Mouse (Mus musculus) midbrain, embryonic 12.5 days (tissue): ENCODE measurements around the gene Amigo3. TPM values are rescaled to one million over a fixed set of nuclear protein-coding genes. Genes with fewer than 3 reads are reported as not detected.
"Not testable (repeated sequence)": the region's sequence is repeated elsewhere in the genome, so short reads cannot be mapped to it uniquely, and the experiment has no call there.

Experiments used
- ATAC-seq: fragments of 200-750 bp; cut with Nextera tagmentation; 2 replicates; pipeline ENCODE4 v1.8.0; 2017; ENCODE audit warnings: low read depth, moderate TSS enrichment, moderate library complexity; ENCODE audit not compliant: low FRiP score
- H3K27ac ChIP-seq: fragments of 300-500 bp; sonication (generic); replicated peaks from 2 replicates; pipeline ENCODE4 v1.5.1; 2016; ENCODE audit warnings: mild to moderate bottlenecking
- H3K27me3 ChIP-seq: fragments of 300-500 bp; sonication (generic); 2 replicates; pipeline ENCODE4 v1.6.1; 2016; ENCODE audit warnings: mild to moderate bottlenecking
- H3K36me3 ChIP-seq: fragments of 300-500 bp; sonication (generic); 2 replicates; pipeline ENCODE4 v1.6.1; 2016
- H3K4me1 ChIP-seq: fragments of 300-500 bp; sonication (generic); 2 replicates; pipeline ENCODE4 v1.6.1; 2016
- H3K4me2 ChIP-seq: fragments of 300-500 bp; sonication (generic); replicated peaks from 2 replicates; pipeline ENCODE4 v1.6.1; 2016; ENCODE audit warnings: mild to moderate bottlenecking, moderate library complexity
- H3K4me3 ChIP-seq: fragments of 300-500 bp; sonication (generic); 2 replicates; pipeline ENCODE4 v1.5.1; 2016; ENCODE audit warnings: mild to moderate bottlenecking
- H3K9ac ChIP-seq: fragments of 300-500 bp; sonication (generic); replicated peaks from 2 replicates; pipeline ENCODE4 v1.6.1; 2016; ENCODE audit warnings: mild to moderate bottlenecking, moderate library complexity
- H3K9me3 ChIP-seq: fragments of 300-500 bp; sonication (generic); 2 replicates; pipeline ENCODE4 v1.6.1; 2016; ENCODE audit warnings: mild to moderate bottlenecking
- WGBS: fragments of 180-500 bp; shearing (Covaris S2); methylation state at CpG from one replicate; pipeline ENCODE4 v1.1.7; 2016; 5-methylcytosine and 5-hydroxymethylcytosine counted together
- polyA plus RNA-seq: library from polyadenylated mRNA; unstranded; fragments of >200 nt; fragmentation: Nextera tagmentation; extraction: Ambion mirVana; gene quantifications from 2 replicates; pipeline ENCODE4 v1.2.1, GENCODE M21; 2016

Gene Amigo3
- polyA plus RNA-seq, result 3.2 and 4.6 TPM in 2 replicates

DNA sequence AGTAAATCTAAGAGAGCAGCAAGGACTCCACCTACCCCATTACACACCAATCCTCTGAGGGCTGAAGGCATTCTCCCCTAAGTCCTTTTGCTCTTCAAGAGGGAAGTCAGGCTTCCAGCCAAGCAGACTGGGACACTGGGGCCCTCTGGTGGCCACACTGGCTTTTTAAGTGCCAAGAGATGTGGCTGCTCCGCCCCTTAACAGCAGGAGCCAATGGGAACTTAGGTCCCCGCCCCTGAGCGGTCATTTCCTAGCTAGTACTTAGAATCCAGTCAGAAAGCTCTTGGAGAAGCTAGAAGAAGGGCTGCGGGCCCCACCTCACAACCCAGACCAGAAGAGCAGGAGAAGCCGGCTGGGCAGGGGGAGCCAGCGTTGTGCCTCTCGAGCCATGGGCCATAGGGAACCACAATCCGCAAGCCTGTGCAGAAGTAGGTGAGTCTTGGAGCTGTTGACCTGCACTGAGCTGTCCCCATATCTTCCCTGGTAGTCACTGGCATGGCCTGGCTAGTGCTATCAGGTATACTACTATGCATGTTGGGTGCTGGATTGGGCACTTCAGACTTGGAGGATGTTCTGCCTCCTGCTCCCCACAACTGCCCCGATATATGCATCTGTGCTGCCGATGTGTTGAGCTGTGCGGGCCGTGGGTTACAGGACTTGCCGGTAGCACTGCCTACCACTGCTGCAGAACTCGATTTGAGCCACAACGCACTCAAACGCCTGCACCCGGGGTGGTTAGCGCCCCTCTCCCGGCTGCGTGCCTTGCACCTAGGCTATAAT is at the start of gene Amigo3:
TSS of gene Amigo3 (plus strand) at position 275 of the 780 bp plus-strand sequence.
- WGBS, result 54% methylated on average over 20 of the region's 20 CpGs
- H3K27me3 ChIP-seq, result no peaks in the 10 kb centered on the region
- H3K4me3 ChIP-seq, result no peak within 1 kb of the TSS
- peak within 1 kb of the TSS; percentile 32 for H3K4me2 ChIP-seq
- H3K27ac ChIP-seq, result no peak within 1 kb of the TSS
- H3K9me3 ChIP-seq, result no peaks in the 10 kb centered on the region
- ATAC-seq, result peak; percentile 21; the same call in 1 of the 2 replicates
- no peak within 1 kb of the TSS; the same call in 1 of the 2 replicates for H3K9ac ChIP-seq
- peaks cover 20% of the 10 kb centered on the region for H3K4me1 ChIP-seq
- H3K36me3 ChIP-seq, result peaks cover 64% of the 10 kb centered on the region

DNA sequence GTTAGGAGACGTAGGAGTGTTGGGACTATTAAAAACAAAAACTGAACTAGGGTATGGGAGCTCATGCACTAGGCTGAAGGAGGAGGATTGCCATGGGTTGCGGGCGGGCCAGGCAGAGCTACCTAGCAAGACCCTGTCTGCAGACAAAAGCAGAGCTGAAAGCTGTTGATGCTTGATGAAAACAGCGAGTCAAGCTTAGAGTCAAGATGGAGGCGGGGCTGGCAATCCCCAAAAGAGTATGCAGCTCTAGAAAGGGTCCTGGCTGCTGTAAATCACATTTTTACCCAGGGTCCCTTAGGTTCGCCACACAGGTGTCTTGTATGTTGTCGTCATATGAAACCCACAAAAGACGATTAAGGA is 49.4 kb upstream of the Amigo3 start:
- Histone ChIP-seq H3K4me2 (peak overlapping the region; percentile 86), H3K9me3 (no peaks in the 10 kb centered on the region), H3K27ac (peak overlapping the region; percentile 92), H3K27me3 (no peaks in the 10 kb centered on the region), H3K4me3 (peak overlapping the region; percentile 96), H3K36me3 (no peaks in the 10 kb centered on the region), H3K4me1 (peaks cover 28% of the 10 kb centered on the region), H3K9ac (peak overlapping the region; percentile 94)
- no peak for ATAC-seq
- 20% methylated on average over 8 of the region's 8 CpGs for WGBS

DNA sequence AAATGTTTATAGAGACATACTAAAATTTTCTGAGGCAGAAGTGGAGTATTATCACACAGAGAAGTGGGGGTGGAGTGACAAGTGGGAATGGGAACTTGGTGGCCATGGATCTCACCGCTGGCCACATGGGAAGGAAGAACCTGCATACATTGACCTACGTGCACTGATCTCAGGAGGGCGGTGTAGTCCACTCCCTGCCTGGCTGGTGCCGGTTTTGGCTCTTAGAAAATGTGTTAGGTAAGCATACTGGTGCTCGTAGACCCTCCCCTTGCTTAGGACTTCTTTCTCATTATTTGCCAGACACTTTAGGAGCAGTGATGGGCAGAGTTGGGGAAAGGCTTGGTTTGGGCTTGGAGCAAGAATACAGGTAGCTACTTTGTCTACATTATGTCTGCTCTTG is 44.9 kb upstream of the Amigo3 start:
- H3K9me3 ChIP-seq, result no peaks in the 10 kb centered on the region
- ATAC-seq, result no peak
- peaks cover 8% of the 10 kb centered on the region; the same call in 1 of the 2 replicates for H3K36me3 ChIP-seq
- peaks cover 22% of the 10 kb centered on the region for H3K4me1 ChIP-seq
- WGBS, result 95% methylated on average over 5 of the region's 5 CpGs
- H3K27ac ChIP-seq, result no peak overlapping the region
- no peak overlapping the region for H3K4me3 ChIP-seq
- no peaks in the 10 kb centered on the region for H3K27me3 ChIP-seq
- H3K4me2 ChIP-seq, result no peak overlapping the region
- no peak overlapping the region for H3K9ac ChIP-seq

DNA sequence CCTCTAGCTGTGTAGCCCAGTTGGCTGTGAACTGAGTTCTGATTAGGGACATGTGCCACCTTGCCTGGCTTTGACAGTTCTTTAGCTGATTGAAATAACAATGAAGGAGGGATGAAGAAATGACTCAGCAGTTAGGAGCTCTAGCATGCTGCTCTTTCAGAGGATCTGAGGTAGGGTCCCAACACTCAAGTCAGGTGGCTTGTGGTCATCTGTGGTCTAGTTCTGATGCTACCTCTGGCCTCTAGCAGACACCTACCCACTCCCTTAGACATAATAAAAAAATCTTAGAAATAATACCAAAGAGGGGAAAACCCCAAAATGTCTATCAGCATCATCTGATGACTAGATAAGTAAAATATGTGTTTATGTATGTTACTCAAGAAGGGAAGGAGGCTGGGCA is 42.6 kb upstream of the Amigo3 start:
- Histone ChIP-seq H3K9ac (no peak overlapping the region), H3K4me2 (no peak overlapping the region)

DNA sequence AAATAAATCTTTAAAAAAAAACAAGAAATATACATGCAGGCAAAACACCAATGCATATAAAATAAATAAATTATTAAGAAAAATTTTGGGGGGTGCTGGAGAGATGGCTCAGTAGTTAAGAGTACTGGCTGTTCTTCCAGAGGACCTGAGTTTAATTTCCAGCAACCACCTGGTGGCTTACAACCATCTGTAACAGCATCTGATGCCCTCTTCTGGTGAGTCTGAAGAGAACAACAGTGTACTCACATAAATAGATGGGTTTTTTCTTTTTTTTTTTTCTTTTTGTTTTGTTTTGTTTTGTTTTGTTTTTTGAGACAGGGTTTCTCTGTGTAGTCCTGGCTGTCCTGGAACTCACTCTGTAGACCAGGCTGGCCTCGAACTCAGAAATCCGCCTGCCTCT is 39.4 kb upstream of the Amigo3 start:
- WGBS, result 96% methylated on average over 2 of the region's 2 CpGs
- H3K36me3 ChIP-seq, result peaks cover 18% of the 10 kb centered on the region; the same call in 1 of the 2 replicates

More for the DNA sequence above, 42.6 kb upstream of the Amigo3 start:
- H3K4me1 ChIP-seq, result 0 out of 2 replicates have a peak, but pooled peaks cover under 1% of the 10 kb centered on the region
- no peaks in the 10 kb centered on the region for H3K9me3 ChIP-seq
- no peaks in the 10 kb centered on the region for H3K27me3 ChIP-seq
- H3K27ac ChIP-seq, result no peak overlapping the region
- no peak for ATAC-seq
- H3K36me3 ChIP-seq, result peaks cover 8% of the 10 kb centered on the region; the same call in 1 of the 2 replicates
- H3K4me3 ChIP-seq, result no peak overlapping the region

DNA sequence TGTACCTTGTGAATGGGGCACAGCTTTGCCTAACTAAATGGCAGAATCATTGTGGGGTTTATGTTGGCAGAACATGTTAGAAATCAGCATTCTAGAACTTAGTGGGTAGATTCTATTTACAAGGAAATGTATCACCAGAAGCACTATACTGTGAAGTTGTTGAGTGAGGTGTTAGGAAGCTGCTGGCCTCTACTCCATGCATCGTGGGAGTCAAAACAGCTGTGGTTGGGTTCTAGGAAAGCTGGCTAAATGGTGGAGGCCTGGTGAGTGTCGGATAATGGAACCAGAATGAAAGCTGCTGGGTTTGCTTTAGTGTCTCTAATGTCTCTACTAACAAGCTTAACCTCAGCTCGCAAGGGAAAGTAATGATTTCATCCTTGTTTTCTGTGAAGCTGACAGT is 35.8 kb upstream of the Amigo3 start:
- H3K9ac ChIP-seq, result no peak overlapping the region
- 89% methylated on average over 3 of the region's 3 CpGs for WGBS

More for the DNA sequence above, 39.4 kb upstream of the Amigo3 start:
- H3K4me3 ChIP-seq, H3K4me1 ChIP-seq, H3K9ac ChIP-seq, H3K4me2 ChIP-seq, ATAC-seq, H3K27me3 ChIP-seq, H3K9me3 ChIP-seq, H3K27ac ChIP-seq: not testable (repeated sequence)

DNA sequence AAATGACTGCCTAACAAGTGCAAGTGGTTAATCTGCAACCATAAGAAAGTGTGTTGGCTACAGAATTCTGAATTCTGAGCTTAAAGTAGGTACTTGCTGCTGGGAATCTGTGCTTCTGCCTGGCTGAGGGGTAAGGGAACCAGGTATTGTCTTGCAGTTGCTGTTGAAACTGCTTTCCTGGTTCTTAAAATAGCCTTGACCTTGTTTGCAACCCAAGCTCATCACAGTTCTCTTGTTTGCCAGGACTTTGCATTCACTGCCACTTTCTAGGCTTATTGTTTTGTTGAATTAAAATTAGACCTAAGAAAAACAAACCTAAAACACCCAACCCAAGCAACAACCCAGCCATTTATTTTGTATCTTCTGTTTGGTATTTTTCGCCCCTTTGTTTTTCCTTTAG is 32.2 kb upstream of the Amigo3 start:
- H3K36me3 ChIP-seq, result peaks cover 27% of the 10 kb centered on the region
- H3K27me3 ChIP-seq, result no peaks in the 10 kb centered on the region
- no peaks in the 10 kb centered on the region for H3K4me1 ChIP-seq
- H3K4me2 ChIP-seq, result no peak overlapping the region
- H3K9ac ChIP-seq, result no peak overlapping the region
- no peak overlapping the region for H3K27ac ChIP-seq
- ATAC-seq, result no peak
- 100% methylated on average over 1 of the region's 1 CpGs for WGBS
- no peaks in the 10 kb centered on the region for H3K9me3 ChIP-seq
- no peak overlapping the region for H3K4me3 ChIP-seq

More for the DNA sequence above, 35.8 kb upstream of the Amigo3 start:
- ATAC-seq, result no peak
- Histone ChIP-seq H3K4me3 (no peak overlapping the region), H3K4me1 (no peaks in the 10 kb centered on the region), H3K9me3 (no peaks in the 10 kb centered on the region), H3K36me3 (peaks cover 18% of the 10 kb centered on the region; the same call in 1 of the 2 replicates), H3K27ac (no peak overlapping the region), H3K27me3 (no peaks in the 10 kb centered on the region), H3K4me2 (no peak overlapping the region)

DNA sequence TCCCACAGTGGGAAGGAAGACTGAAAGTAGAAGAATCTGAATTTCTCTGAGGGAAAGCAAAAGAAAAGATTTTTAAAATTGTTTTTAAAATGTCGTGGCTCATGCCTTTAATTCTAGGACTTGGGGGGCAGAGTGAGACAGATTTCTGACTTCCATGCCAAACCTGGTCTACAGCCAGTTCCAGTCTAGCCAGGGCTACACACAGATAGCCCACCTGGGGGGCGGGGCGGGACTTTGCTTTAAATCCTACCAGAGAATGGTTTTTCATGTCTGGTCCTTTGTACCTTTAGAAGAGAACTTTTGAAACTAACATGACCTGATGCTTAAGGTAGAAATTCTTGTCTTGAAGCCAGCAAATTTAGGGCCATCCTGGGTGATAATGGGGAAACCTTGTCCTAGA is 29.7 kb upstream of the Amigo3 start:
- Histone ChIP-seq H3K27me3 (no peaks in the 10 kb centered on the region), H3K9me3 (no peaks in the 10 kb centered on the region), H3K36me3 (peaks cover 37% of the 10 kb centered on the region), H3K27ac (no peak overlapping the region), H3K4me1 (no peaks in the 10 kb centered on the region), H3K9ac (no peak overlapping the region), H3K4me2 (no peak overlapping the region), H3K4me3 (no peak overlapping the region)
- no peak for ATAC-seq
- 92% methylated on average over 3 of the region's 3 CpGs for WGBS

DNA sequence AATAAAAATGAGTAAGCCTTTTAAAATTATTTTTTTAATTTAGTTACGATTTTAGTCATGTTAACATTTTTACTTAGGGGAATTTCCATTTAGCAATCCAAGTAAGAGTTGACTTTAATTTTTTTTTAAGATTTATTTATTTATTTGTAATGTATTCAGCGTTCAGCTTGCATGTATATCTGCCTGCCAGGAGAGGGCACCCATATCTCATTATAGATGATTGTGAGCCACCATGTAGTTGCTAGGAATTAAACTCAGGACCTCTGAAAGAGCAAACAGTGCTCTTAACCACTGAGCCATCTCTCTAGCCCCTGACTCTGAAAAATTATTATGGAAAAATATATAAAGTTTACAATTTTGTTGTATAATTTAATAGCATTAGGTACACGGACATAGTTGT is 26.4 kb upstream of the Amigo3 start:
- ATAC-seq, result no peak
- H3K9me3 ChIP-seq, result no peaks in the 10 kb centered on the region
- 90% methylated on average over 3 of the region's 3 CpGs for WGBS
- no peak overlapping the region for H3K4me2 ChIP-seq
- H3K9ac ChIP-seq, result no peak overlapping the region
- peaks cover 49% of the 10 kb centered on the region for H3K36me3 ChIP-seq
- no peak overlapping the region for H3K27ac ChIP-seq
- no peaks in the 10 kb centered on the region for H3K4me1 ChIP-seq
- no peak overlapping the region for H3K4me3 ChIP-seq
- no peaks in the 10 kb centered on the region for H3K27me3 ChIP-seq

DNA sequence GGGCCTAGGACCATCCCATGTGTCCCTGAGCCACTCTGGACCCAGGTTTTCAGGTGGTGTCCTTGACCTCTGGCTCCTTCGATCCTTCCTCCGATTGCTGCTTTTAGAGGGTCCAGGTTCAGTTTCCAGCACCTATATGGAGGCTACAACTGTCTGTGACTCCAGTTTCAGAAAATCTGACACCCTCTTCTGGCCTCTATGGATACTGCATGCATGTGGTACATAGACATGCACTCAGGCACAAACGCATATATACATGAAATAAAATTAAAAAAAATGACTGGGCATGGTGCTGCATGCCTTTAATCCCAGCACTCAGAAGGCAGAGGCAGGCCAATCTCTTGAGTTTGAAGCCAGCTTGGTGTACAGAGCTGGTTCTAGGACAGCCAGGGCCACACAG is 25.1 kb upstream of the Amigo3 start:
- ATAC-seq, result no peak
- no peak overlapping the region for H3K27ac ChIP-seq
- H3K36me3 ChIP-seq, result peaks cover 61% of the 10 kb centered on the region
- H3K27me3 ChIP-seq, result no peaks in the 10 kb centered on the region
- 98% methylated on average over 3 of the region's 3 CpGs for WGBS
- no peak overlapping the region for H3K9ac ChIP-seq
- no peaks in the 10 kb centered on the region for H3K9me3 ChIP-seq
- H3K4me1 ChIP-seq, result no peaks in the 10 kb centered on the region
- H3K4me3 ChIP-seq, result no peak overlapping the region
- no peak overlapping the region for H3K4me2 ChIP-seq

DNA sequence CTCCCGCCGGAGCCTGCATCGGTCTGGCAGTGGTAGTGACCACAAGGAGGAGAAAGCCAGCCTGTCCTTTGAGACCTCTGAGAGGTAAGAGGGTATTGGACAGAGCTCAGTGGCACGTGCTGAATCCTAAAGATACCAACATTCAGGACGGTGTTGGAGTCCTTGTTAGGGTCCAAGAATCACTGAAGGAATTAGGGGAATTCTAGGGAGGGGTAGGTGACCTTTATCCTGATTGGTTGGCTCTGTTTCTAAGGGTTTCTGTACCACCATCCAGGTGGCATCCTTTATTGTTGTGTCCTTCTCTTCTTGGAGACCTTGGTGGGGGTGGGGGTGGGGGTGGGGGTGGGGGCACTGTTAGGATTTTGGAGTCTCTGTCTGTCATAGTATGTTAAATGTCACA is 20.8 kb upstream of the Amigo3 start:
- H3K36me3 ChIP-seq, result peaks cover 66% of the 10 kb centered on the region
- ATAC-seq, result no peak
- 91% methylated on average over 5 of the region's 5 CpGs for WGBS

DNA sequence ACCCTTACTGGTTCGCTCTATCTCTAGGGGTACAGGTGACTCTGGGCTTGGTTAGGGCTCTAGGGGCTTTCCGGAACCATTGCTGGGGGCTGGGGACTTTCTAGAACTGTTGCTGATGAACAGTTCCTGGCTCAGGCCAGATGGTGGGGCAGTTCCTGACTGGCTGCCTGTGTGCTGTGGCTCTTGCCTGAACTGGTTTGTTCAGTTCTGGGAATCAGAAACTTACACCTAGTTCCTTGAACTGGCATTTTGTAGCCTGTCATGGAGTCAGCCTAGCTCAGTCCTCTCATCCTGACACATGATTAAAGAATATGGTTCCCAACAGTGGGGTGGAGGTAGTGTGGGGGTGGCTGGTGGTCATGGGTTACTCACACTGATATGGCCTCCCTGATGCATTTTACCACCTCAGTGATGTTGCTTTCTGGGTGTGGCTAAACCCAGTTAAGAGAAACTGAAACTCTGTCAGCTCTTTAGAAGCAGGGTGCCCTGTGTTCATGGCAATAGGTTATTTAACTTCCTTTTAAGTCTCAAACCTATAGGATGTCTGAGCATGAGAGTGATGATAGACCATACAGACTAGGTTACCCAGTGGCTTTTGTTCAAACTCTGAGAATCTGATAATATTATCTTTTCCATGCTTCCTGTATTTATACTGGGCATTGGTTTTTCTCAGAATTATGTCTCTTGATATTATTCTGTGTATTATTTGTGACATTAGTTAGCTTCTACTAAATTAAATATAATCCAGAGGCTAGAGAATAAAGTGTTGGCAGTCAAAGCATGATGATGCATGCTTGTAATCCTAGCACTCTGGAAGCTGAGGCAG is 17.4 kb upstream of the Amigo3 start:
- Histone ChIP-seq H3K4me2 (no peak overlapping the region), H3K4me1 (no peaks in the 10 kb centered on the region), H3K9ac (no peak overlapping the region), H3K9me3 (no peaks in the 10 kb centered on the region), H3K27ac (no peak overlapping the region), H3K4me3 (no peak overlapping the region), H3K27me3 (no peaks in the 10 kb centered on the region), H3K36me3 (peaks cover 68% of the 10 kb centered on the region)
- 98% methylated on average over 2 of the region's 2 CpGs for WGBS
- no peak for ATAC-seq

More for the DNA sequence above, 20.8 kb upstream of the Amigo3 start:
- Histone ChIP-seq H3K4me3 (no peak overlapping the region), H3K4me2 (no peak overlapping the region), H3K9ac (no peak overlapping the region), H3K27me3 (no peaks in the 10 kb centered on the region), H3K4me1 (no peaks in the 10 kb centered on the region), H3K27ac (no peak overlapping the region), H3K9me3 (no peaks in the 10 kb centered on the region)
